Mouse (Mus musculus) embryonic facial prominence, embryonic 10.5 days (tissue): ENCODE results near the gene Prmt3. TPM values are rescaled to one million over a fixed set of nuclear protein-coding genes. Genes with fewer than 3 reads are reported as not detected.

ENCODE experiments used
- DNase-seq: peaks from one replicate; pipeline ENCODE4 v3.0.0-alpha.2; 2017; ENCODE audit warnings: low spot score
- H3K27ac ChIP-seq: fragments of 300-500 bp; sonication (generic); replicated peaks from 2 replicates; pipeline ENCODE4 v1.5.1; 2016; ENCODE audit warnings: mild to moderate bottlenecking
- H3K27me3 ChIP-seq: fragments of 300-500 bp; sonication (generic); replicated peaks from 2 replicates; pipeline ENCODE4 v1.6.1; 2016; ENCODE audit warnings: low read depth, mild to moderate bottlenecking; ENCODE audit not compliant: poor library complexity, severe bottlenecking
- H3K36me3 ChIP-seq: fragments of 300-500 bp; sonication (generic); replicated peaks from 2 replicates; pipeline ENCODE4 v1.6.1; 2016; ENCODE audit warnings: mild to moderate bottlenecking, moderate library complexity
- H3K4me1 ChIP-seq: fragments of 300-500 bp; sonication (generic); 2 replicates; pipeline ENCODE4 v1.6.1; 2016
- H3K4me3 ChIP-seq: fragments of 300-500 bp; sonication (generic); 2 replicates; pipeline ENCODE4 v1.5.1; 2016; ENCODE audit warnings: mild to moderate bottlenecking, moderate library complexity
- H3K9me3 ChIP-seq: fragments of 300-500 bp; sonication (generic); 2 replicates; pipeline ENCODE4 v1.6.1; 2016; ENCODE audit warnings: mild to moderate bottlenecking
- WGBS: fragments of 180-500 bp; shearing (Covaris S2); methylation state at CpG from one replicate; pipeline ENCODE4 v1.1.7; 2016; 5-methylcytosine and 5-hydroxymethylcytosine counted together
- polyA plus RNA-seq: library from polyadenylated mRNA; unstranded; fragments of >200 nt; fragmentation: Nextera tagmentation; extraction: Ambion mirVana; gene quantifications from 2 replicates; pipeline ENCODE4 v1.2.1, GENCODE M21; 2016

The Prmt3 gene
- polyA plus RNA-seq, 1 experiment from 2014 or later = 58.5 TPM

GRCm38 (mm10) chr7:49827920-49828319 lies 49.8 kb downstream of the Prmt3 start:
- DNase-seq = no peak
- Histone ChIP-seq H3K9me3 (no peaks in the 10 kb centered on the region), H3K4me1 (no peaks in the 10 kb centered on the region), H3K27ac (no peak overlapping the region), H3K4me3 (no peak overlapping the region), H3K27me3 (no peaks in the 10 kb centered on the region), H3K36me3 (peaks cover 64% of the 10 kb centered on the region)
- 92% methylated on average over 1 of the region's 1 CpGs for WGBS

- Histone ChIP-seq H3K27ac (no peak overlapping the region), H3K36me3 (peaks cover 18% of the 10 kb centered on the region), H3K4me3 (no peak overlapping the region), H3K27me3 (no peaks in the 10 kb centered on the region), H3K9me3 (no peaks in the 10 kb centered on the region), H3K4me1 (peaks cover 18% of the 10 kb centered on the region)
- DNase-seq = no peak
- WGBS = 68% methylated on average over 11 of the region's 11 CpGs
Observed at GRCm38 (mm10) chr7:49842366-49843282, 64.5 kb downstream of the Prmt3 start.

GRCm38 (mm10) chr7:49843304-49843933 lies 65.3 kb downstream of the Prmt3 start:
- Histone ChIP-seq H3K27ac (no peak overlapping the region), H3K27me3 (no peaks in the 10 kb centered on the region), H3K4me1 (peaks cover 18% of the 10 kb centered on the region), H3K4me3 (no peak overlapping the region), H3K9me3 (no peaks in the 10 kb centered on the region), H3K36me3 (peaks cover 13% of the 10 kb centered on the region)
- no peak for DNase-seq
- 82% methylated on average over 6 of the region's 6 CpGs for WGBS

GRCm38 (mm10) chr7:49847939-49848338 lies 69.8 kb downstream of the Prmt3 start:
- H3K27ac ChIP-seq = no peak overlapping the region
- no peaks in the 10 kb centered on the region for H3K9me3 ChIP-seq
- peaks cover 11% of the 10 kb centered on the region for H3K4me1 ChIP-seq
- 76% methylated on average over 2 of the region's 2 CpGs for WGBS
- DNase-seq = no peak
- H3K27me3 ChIP-seq = no peaks in the 10 kb centered on the region
- peaks cover 25% of the 10 kb centered on the region for H3K36me3 ChIP-seq
- no peak overlapping the region for H3K4me3 ChIP-seq

GRCm38 (mm10) chr7:49853342-49854181 lies 75.4 kb downstream of the Prmt3 start:
- H3K36me3 ChIP-seq = peaks cover 49% of the 10 kb centered on the region
- no peak overlapping the region for H3K27ac ChIP-seq
- no peak overlapping the region for H3K4me3 ChIP-seq
- H3K9me3 ChIP-seq = no peaks in the 10 kb centered on the region
- DNase-seq = no peak
- no peaks in the 10 kb centered on the region for H3K27me3 ChIP-seq
- WGBS = 92% methylated on average over 5 of the region's 5 CpGs
- no peaks in the 10 kb centered on the region for H3K4me1 ChIP-seq

GRCm38 (mm10) chr7:49857347-49857746 lies 79.2 kb downstream of the Prmt3 start:
- H3K36me3 ChIP-seq = peaks cover 46% of the 10 kb centered on the region

GRCm38 (mm10) chr7:49858257-49858656 lies 80.1 kb downstream of the Prmt3 start:
- Histone ChIP-seq H3K4me1 (no peaks in the 10 kb centered on the region), H3K36me3 (peaks cover 44% of the 10 kb centered on the region), H3K9me3 (no peaks in the 10 kb centered on the region), H3K27me3 (no peaks in the 10 kb centered on the region), H3K27ac (no peak overlapping the region), H3K4me3 (no peak overlapping the region)
- WGBS = 73% methylated on average over 3 of the region's 3 CpGs
- DNase-seq = no peak

More at GRCm38 (mm10) chr7:49857347-49857746, 79.2 kb downstream of the Prmt3 start:
- Histone ChIP-seq H3K4me1 (no peaks in the 10 kb centered on the region), H3K27ac (no peak overlapping the region), H3K9me3 (no peaks in the 10 kb centered on the region), H3K4me3 (no peak overlapping the region), H3K27me3 (no peaks in the 10 kb centered on the region)
- no peak for DNase-seq
- WGBS = 88% methylated on average over 5 of the region's 5 CpGs

GRCm38 (mm10) chr7:49859820-49860219 lies 81.7 kb downstream of the Prmt3 start:
- H3K4me1 ChIP-seq = no peaks in the 10 kb centered on the region
- H3K4me3 ChIP-seq = no peak overlapping the region
- DNase-seq = no peak
- peaks cover 41% of the 10 kb centered on the region for H3K36me3 ChIP-seq
- no peak overlapping the region for H3K27ac ChIP-seq
- H3K9me3 ChIP-seq = no peaks in the 10 kb centered on the region
- WGBS = 95% methylated on average over 3 of the region's 3 CpGs
- no peaks in the 10 kb centered on the region for H3K27me3 ChIP-seq

- Histone ChIP-seq H3K27me3 (no peaks in the 10 kb centered on the region), H3K27ac (no peak overlapping the region), H3K9me3 (no peaks in the 10 kb centered on the region), H3K36me3 (peaks cover 36% of the 10 kb centered on the region), H3K4me3 (no peak overlapping the region), H3K4me1 (no peaks in the 10 kb centered on the region)
- no peak for DNase-seq
- WGBS = 93% methylated on average over 2 of the region's 2 CpGs
Observed at GRCm38 (mm10) chr7:49861196-49861595, 83.0 kb downstream of the Prmt3 start.

- Histone ChIP-seq H3K9me3 (no peaks in the 10 kb centered on the region), H3K4me1 (no peaks in the 10 kb centered on the region), H3K27ac (no peak overlapping the region), H3K27me3 (no peaks in the 10 kb centered on the region), H3K36me3 (peaks cover 18% of the 10 kb centered on the region), H3K4me3 (no peak overlapping the region)
- no peak for DNase-seq
- WGBS = 68% methylated on average over 3 of the region's 3 CpGs
Observed at GRCm38 (mm10) chr7:49863753-49864152, 85.6 kb downstream of the Prmt3 start.

GRCm38 (mm10) chr7:49869656-49870055 lies 91.5 kb downstream of the Prmt3 start:
- WGBS = 76% methylated on average over 5 of the region's 5 CpGs
- no peaks in the 10 kb centered on the region for H3K9me3 ChIP-seq
- no peak overlapping the region for H3K4me3 ChIP-seq
- H3K27ac ChIP-seq = no peak overlapping the region
- H3K27me3 ChIP-seq = no peaks in the 10 kb centered on the region
- no peaks in the 10 kb centered on the region for H3K36me3 ChIP-seq
- DNase-seq = no peak
- no peaks in the 10 kb centered on the region for H3K4me1 ChIP-seq

GRCm38 (mm10) chr7:49870276-49870675 lies 92.1 kb downstream of the Prmt3 start:
- no peaks in the 10 kb centered on the region for H3K36me3 ChIP-seq
- no peaks in the 10 kb centered on the region for H3K9me3 ChIP-seq
- H3K4me1 ChIP-seq = no peaks in the 10 kb centered on the region
- DNase-seq = no peak
- no peak overlapping the region for H3K4me3 ChIP-seq
- no peak overlapping the region for H3K27ac ChIP-seq
- 83% methylated on average over 3 of the region's 3 CpGs for WGBS
- no peaks in the 10 kb centered on the region for H3K27me3 ChIP-seq
